Mouse (Mus musculus) forebrain, embryonic 16.5 days (tissue): ENCODE results near the gene Adam19. TPM values are rescaled to one million over a fixed set of nuclear protein-coding genes. Genes with fewer than 3 reads are reported as not detected.

ENCODE experiments used
- ATAC-seq: fragments of 200-750 bp; cut with Nextera tagmentation; 2 replicates; pipeline ENCODE4 v1.8.0; 2017; ENCODE audit warnings: mild to moderate bottlenecking, moderate library complexity
- H3K27ac ChIP-seq: fragments of 300-500 bp; sonication (generic); 2 replicates; pipeline ENCODE4 v1.5.1; 2014; ENCODE audit warnings: low read length, control low read depth
- H3K27me3 ChIP-seq: fragments of 300-500 bp; sonication (generic); replicated peaks from 2 replicates; pipeline ENCODE4 v1.6.1; 2014; ENCODE audit warnings: low read length; ENCODE audit not compliant: control insufficient read depth, insufficient read depth
- H3K36me3 ChIP-seq: fragments of 300-500 bp; sonication (generic); 2 replicates; pipeline ENCODE4 v1.6.1; 2014; ENCODE audit not compliant: control insufficient read depth, insufficient read depth
- H3K4me1 ChIP-seq: fragments of 300-500 bp; sonication (generic); replicated peaks from 2 replicates; pipeline ENCODE4 v1.6.1; 2014; ENCODE audit warnings: low read length; ENCODE audit not compliant: control insufficient read depth, insufficient read depth
- H3K4me2 ChIP-seq: fragments of 300-500 bp; sonication (generic); 2 replicates; pipeline ENCODE4 v1.6.1; 2014; ENCODE audit warnings: mild to moderate bottlenecking, low read length, control low read depth
- H3K4me3 ChIP-seq: fragments of 300-500 bp; sonication (generic); replicated peaks from 2 replicates; pipeline ENCODE4 v1.5.1; 2014; ENCODE audit warnings: mild to moderate bottlenecking, low read length, control low read depth
- H3K9ac ChIP-seq: fragments of 300-500 bp; sonication (generic); replicated peaks from 2 replicates; pipeline ENCODE4 v1.6.1; 2014; ENCODE audit warnings: low read depth, low read length, control low read depth
- H3K9me3 ChIP-seq: fragments of 300-500 bp; sonication (generic); 2 replicates; pipeline ENCODE4 v1.6.1; 2016; ENCODE audit warnings: low read length; ENCODE audit not compliant: control insufficient read depth
- WGBS: fragments of 180-500 bp; shearing (Covaris S2); extraction: QIAGEN DNeasy Blood & Tissue Kit; methylation state at CpG from one replicate; pipeline ENCODE4 v1.1.7; 2014; 5-methylcytosine and 5-hydroxymethylcytosine counted together
- polyA plus RNA-seq: library from polyadenylated mRNA; unstranded; fragments of >200 nt; fragmentation: Nextera tagmentation; extraction: Ambion mirVana; gene quantifications from 2 replicates; pipeline ENCODE4 v1.2.1, GENCODE M21; 2015

Adam19 gene
- polyA plus RNA-seq, 1 experiment from 2014 or later = 10.8 TPM

DNA sequence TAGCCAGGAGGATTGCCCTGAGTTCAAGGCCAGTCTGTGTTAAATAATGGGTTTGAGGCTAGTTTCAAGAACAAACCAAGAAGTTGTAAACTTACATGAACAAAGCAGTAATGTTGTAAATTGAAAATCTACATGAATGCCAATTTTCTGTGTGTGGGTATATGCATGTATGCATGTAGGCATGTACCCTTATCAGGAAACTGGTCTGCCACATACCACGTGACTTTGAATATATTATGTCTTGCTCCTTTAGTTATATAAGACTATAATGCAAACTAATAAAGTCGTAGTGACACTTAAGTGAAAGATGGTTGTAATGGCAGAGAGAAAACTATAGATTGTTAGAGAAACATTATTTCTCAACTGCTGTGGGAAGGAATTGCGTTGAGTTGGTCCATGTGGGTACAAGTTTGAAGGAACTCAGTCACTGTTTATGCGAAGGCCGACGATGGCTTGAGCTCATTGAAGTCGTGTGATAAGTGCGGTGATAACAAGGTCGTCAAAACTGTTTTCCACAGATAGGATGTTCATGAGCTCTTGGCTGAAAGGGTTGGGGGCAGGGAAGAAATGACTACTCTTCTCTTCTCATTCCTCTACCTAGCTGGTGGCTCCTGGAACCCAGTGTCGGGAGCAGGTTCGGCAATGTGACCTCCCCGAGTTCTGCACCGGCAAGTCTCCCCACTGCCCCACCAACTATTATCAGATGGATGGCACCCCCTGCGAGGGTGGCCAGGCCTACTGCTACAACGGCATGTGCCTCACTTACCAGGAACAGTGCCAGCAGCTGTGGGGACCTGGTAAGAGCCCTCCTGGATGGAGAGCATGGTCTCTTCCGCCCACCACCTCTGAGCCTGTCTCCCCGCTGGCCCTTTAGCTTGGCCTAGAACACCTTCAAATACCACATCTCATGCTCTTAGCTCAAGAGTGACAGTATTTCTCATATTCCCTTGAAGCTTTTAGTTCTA is 75.5 kb downstream of the Adam19 start:
- ATAC-seq = no peak
- no peaks in the 10 kb centered on the region for H3K4me1 ChIP-seq
- no peak overlapping the region for H3K4me3 ChIP-seq
- no peaks in the 10 kb centered on the region for H3K27me3 ChIP-seq
- H3K9me3 ChIP-seq = no peaks in the 10 kb centered on the region
- 94% methylated on average over 17 of the region's 17 CpGs for WGBS
- peaks cover 10% of the 10 kb centered on the region for H3K36me3 ChIP-seq
- H3K4me2 ChIP-seq = no peak overlapping the region
- no peak overlapping the region for H3K9ac ChIP-seq
- H3K27ac ChIP-seq = no peak overlapping the region

DNA sequence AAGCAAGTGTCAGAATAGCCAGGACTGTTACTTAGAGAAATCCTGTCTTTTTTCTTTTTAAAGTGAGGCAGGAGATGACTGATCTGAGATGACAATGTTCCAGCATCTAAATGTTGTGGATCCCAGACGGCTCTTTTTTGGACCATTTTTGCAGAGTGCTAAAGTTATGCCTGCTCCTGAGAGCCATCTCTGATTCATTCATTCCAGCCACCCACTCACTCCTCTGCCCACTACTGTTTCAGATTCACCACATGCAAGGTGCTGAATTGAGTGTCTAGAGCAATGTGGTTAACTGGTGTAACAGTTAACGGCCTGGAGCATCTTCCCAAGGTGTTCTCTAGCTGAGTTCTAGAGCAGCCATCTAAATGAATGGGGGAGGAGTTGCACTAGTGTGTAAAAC is 79.1 kb downstream of the Adam19 start:
- H3K4me1 ChIP-seq = no peaks in the 10 kb centered on the region
- no peak overlapping the region for H3K27ac ChIP-seq
- no peak overlapping the region for H3K4me2 ChIP-seq
- no peaks in the 10 kb centered on the region for H3K9me3 ChIP-seq
- H3K27me3 ChIP-seq = no peaks in the 10 kb centered on the region
- WGBS = 94% methylated on average over 2 of the region's 2 CpGs
- ATAC-seq = no peak
- H3K9ac ChIP-seq = no peak overlapping the region
- peaks cover 14% of the 10 kb centered on the region for H3K36me3 ChIP-seq
- no peak overlapping the region for H3K4me3 ChIP-seq

DNA sequence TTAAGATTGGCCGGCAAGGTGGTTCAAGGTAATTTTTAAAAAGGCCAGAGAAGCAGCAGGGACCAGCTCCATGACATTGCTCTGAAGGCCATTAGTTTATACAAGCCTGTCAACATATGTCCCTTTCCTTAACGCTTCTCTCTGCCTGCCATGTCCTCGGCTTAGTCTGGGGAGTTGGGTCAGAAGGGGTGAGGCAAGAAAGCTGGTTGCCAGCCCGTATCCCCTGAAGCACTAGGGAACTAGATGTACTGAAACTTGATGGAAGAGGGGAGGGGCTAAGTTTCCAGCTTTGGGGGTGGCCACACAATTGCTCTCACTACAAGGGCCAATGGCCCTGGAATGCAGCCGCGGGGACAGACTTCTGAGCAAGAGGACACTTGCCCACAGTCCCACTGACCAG is 87.5 kb downstream of the Adam19 start:
- no peaks in the 10 kb centered on the region for H3K9me3 ChIP-seq
- ATAC-seq = no peak
- H3K36me3 ChIP-seq = peaks cover 22% of the 10 kb centered on the region; the same call in 1 of the 2 replicates
- WGBS = 93% methylated on average over 6 of the region's 6 CpGs
- no peaks in the 10 kb centered on the region for H3K4me1 ChIP-seq
- H3K27me3 ChIP-seq = no peaks in the 10 kb centered on the region
- H3K4me2 ChIP-seq = no peak overlapping the region
- no peak overlapping the region for H3K4me3 ChIP-seq
- no peak overlapping the region for H3K9ac ChIP-seq
- H3K27ac ChIP-seq = no peak overlapping the region

DNA sequence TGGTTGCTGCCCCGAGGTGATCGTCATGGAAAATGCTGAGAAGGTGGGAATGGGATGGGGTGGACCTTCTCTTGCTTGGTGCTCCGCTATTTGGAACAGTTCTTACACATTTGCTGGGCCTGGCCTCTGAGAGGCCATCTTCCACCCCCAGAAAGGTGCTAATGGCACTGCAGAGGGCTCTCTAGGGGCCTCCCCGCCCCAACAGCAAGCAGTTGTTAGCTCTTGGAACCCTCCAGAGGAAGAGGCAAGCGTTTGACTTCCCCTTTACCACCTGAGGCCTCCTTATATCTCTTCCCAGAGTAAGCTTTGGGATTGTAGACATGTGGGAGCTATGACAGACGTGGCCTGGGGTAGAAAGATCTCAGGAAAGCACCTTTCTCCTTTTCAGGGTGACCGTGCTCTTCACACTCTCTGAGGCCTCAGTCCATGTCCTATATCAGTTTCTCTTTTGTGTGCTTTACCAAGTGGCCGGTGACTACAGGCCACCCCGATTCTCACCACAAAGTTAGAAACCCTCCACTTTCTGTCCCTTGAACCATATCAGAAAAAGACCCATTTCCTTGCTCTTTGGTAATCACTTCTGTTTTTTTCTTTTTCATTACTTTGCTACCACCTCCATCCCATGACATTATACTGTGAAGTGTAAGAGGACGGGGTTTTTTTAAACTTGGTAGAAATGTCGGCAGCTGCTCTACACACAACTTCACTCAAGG is 89.5 kb downstream of the Adam19 start:
- no peak overlapping the region for H3K9ac ChIP-seq
- no peak overlapping the region for H3K27ac ChIP-seq
- peaks cover 13% of the 10 kb centered on the region; the same call in 1 of the 2 replicates for H3K36me3 ChIP-seq
- no peaks in the 10 kb centered on the region for H3K4me1 ChIP-seq
- no peak overlapping the region for H3K4me3 ChIP-seq
- ATAC-seq = no peak
- no peak overlapping the region for H3K4me2 ChIP-seq
- 90% methylated on average over 11 of the region's 11 CpGs for WGBS
- no peaks in the 10 kb centered on the region for H3K9me3 ChIP-seq
- no peaks in the 10 kb centered on the region for H3K27me3 ChIP-seq

DNA sequence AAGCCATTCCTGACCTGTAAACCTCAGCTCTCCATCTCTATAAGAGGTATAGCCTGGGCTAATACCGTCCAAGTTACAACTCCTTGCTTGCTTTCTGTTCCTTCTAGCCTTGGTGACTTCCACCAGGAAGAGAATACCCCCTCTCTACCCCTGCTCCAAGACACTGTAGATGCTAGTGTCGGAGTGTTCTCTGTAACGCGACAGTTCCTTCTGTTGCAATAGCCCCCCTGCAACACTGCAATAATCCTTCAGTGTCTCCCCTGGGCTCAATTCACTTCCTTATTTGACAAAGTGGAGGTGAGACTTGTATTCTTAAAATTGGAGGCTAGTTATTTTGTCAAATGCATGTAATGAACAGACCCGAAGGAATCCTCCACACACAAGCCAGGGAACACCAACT is 90.8 kb downstream of the Adam19 start:
- no peak overlapping the region for H3K4me2 ChIP-seq
- no peak overlapping the region for H3K9ac ChIP-seq
- ATAC-seq = no peak
- no peaks in the 10 kb centered on the region for H3K27me3 ChIP-seq
- no peaks in the 10 kb centered on the region for H3K9me3 ChIP-seq
- H3K36me3 ChIP-seq = peaks cover 11% of the 10 kb centered on the region; the same call in 1 of the 2 replicates
- whole genome bisulfite sequencing = 94% methylated on average over 5 of the region's 5 CpGs
- no peak overlapping the region for H3K27ac ChIP-seq
- no peaks in the 10 kb centered on the region for H3K4me1 ChIP-seq
- H3K4me3 ChIP-seq = no peak overlapping the region

DNA sequence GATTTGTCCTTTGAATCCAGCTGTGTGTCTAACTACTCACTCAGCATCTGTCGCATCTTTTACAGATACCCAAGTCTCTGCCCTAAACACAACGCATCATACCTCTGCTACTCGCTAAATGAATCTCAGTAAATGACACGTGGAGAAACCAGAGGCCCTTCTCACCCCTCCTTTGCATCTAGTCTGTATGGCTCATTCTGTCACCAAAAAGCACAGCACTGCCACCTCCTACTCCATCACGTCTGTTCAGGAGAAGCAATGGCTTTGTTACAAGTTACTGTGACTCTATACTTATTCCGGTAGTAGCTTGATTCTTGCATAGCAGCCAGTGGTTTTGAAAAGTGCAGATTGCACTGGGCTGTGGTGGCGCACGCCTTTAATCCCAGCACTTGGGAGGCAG is 101.2 kb downstream of the Adam19 start:
- no peak overlapping the region for H3K4me3 ChIP-seq
- 88% methylated on average over 8 of the region's 8 CpGs for WGBS
- H3K36me3 ChIP-seq = no peaks in the 10 kb centered on the region
- H3K9me3 ChIP-seq = no peaks in the 10 kb centered on the region
- no peaks in the 10 kb centered on the region for H3K4me1 ChIP-seq
- H3K27ac ChIP-seq = no peak overlapping the region
- no peak overlapping the region for H3K4me2 ChIP-seq
- no peak overlapping the region for H3K9ac ChIP-seq
- no peak for ATAC-seq
- H3K27me3 ChIP-seq = no peaks in the 10 kb centered on the region

DNA sequence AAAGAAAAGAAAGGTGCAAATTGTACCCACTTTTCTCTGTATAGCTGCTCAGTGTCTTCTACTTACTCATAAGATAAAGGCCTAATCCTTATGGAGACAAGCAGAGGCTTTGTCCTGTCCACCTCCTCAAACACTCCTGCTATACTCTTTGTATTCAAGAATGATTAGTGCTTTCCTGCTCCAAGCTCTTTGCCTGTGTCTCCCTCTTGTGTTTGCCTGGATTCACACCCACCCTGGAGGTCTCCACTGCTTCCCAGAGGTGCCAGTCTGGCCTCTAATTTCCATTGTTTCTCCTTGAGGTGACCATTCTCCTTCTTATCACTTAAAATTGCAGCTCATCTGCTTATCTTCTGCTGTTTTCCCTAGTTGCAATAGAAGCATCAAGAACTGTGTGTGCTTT is 101.7 kb downstream of the Adam19 start:
- H3K4me3 ChIP-seq = no peak overlapping the region
- ATAC-seq = no peak
- no peaks in the 10 kb centered on the region for H3K4me1 ChIP-seq
- H3K9ac ChIP-seq = no peak overlapping the region
- H3K27me3 ChIP-seq = no peaks in the 10 kb centered on the region
- no peak overlapping the region for H3K4me2 ChIP-seq
- H3K36me3 ChIP-seq = no peaks in the 10 kb centered on the region
- H3K27ac ChIP-seq = no peak overlapping the region
- H3K9me3 ChIP-seq = no peaks in the 10 kb centered on the region

DNA sequence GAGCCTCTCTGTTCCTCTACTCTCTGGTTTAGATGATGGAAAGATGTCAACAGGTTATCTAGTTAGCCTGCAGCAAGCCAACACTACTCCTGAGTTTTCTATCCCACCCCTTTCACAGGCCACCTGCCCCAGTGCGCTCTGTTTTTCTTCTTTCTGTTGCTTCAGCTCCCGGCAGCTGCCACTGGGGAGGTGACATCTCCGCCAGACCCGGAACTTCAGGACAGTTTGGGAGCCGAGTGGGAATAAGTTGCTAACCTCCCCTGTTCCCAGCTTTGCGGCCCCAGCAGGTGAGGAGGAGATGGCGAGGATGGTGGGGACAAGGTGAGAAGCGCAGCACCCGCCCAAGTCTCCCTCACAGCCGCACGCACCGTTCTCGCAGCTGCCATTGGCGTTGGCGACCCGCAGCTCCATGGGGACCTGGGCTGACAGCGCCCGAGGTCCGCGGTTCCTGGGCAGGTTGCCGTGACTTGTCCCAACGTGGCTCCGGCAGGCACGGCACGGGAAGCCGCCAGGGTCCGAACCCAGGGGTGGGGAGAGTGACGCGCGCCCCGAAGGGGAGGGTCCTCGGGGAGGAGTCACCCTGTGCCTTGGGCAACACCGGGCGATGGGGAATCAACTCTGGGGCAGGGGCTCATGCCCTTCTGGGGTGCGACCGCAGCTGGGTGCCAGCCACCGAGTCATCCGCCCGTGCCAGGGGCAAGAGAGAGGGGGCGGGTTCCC is 110.2 kb downstream of the Adam19 start, which contains the start of gene Nipal4:
Nipal4 (minus strand) TSS at position 643 of the 720 bp plus-strand sequence.
- Histone ChIP-seq H3K4me2 (peak within 1 kb of the TSS; percentile 85), H3K36me3 (no peaks in the 10 kb centered on the region), H3K27me3 (no peaks in the 10 kb centered on the region), H3K27ac (no peak within 1 kb of the TSS), H3K9me3 (no peaks in the 10 kb centered on the region), H3K4me3 (peak within 1 kb of the TSS; percentile 50), H3K9ac (peak within 1 kb of the TSS; percentile 48), H3K4me1 (peaks cover 5% of the 10 kb centered on the region; the same call in 1 of the 2 replicates)
- 2% methylated on average over 40 of the region's 40 CpGs for WGBS
- ATAC-seq = peak; percentile 65; the same call in 1 of the 2 replicates

DNA sequence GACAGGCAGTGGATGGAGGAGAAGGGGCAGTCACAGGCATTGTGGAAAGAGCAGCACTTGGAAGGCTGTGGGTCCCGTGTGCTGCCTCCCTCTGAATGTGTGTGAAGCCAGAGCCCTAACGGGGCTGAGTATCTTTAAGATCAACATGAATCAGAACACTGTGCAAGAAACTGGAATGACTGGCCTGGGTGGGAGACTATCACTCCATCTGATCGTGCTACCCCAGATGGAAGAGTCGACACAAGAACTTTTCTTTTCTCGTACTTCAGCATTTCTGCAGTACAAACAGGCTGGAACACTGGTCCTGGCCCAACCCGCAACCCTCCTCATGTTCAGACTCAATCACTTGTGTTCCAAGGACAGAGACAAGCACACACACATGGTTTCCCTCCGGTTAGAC is 112.7 kb downstream of the Adam19 start:
- Histone ChIP-seq H3K9me3 (no peaks in the 10 kb centered on the region), H3K4me1 (peaks cover 5% of the 10 kb centered on the region; the same call in 1 of the 2 replicates), H3K27ac (no peak overlapping the region), H3K4me3 (no peak overlapping the region), H3K4me2 (no peak overlapping the region), H3K36me3 (no peaks in the 10 kb centered on the region), H3K9ac (no peak overlapping the region), H3K27me3 (no peaks in the 10 kb centered on the region)
- no peak for ATAC-seq
- WGBS = 90% methylated on average over 7 of the region's 7 CpGs
